Mouse (Mus musculus) lung, postnatal 36 days (tissue): Measurements from ENCODE around the gene Tekt2.

Experiments used
- DNase-seq: peaks from one replicate; pipeline ENCODE4 v3.0.0; 2022; ENCODE audit warnings: mixed read lengths

Gene Tekt2

DNA sequence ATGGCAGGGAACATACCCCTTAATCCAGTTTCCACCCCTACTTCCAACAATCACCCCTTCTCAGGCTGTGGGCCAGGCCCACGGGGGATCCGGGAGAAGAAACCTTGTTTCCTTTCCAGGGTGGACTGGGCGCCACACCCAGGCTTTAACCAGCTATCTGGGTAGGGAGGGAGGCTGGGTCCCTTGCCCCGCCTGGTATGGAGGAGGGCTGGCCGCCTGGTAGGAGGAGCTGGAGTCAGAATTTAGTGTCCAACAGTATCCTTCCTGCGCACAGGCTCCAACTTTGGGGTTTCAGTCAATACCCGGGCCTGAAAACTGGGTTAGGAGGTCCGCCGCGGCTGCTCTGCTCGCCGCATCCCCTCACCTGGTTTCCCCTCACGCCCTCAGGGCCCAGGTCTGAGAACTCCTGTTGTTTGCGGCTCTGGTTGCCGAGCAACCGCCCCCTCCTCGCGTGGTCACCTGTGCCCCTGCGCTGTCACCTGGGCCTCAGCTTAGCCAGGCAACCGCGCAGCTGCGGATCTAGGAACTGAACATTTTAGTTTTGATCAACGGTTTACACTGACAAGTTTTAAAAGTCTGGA, at the start of gene Tekt2:
TSS of gene Tekt2 (minus strand) at position 408 of the 581 bp plus-strand sequence.
- peak; percentile 32 for DNase-seq

- DNase-seq: peak; percentile 48
These were observed 46.0 kb upstream of the Tekt2 start for GRCm38 (mm10) chr4:126371497-126371896.

GRCm38 (mm10) chr4:126360069-126360468, 34.6 kb upstream of the Tekt2 start:
- DNase-seq: no peak

GRCm38 (mm10) chr4:126343451-126343850, 18.0 kb upstream of the Tekt2 start:
- DNase-seq: no peak

- DNase-seq: no peak
These were observed 14.0 kb upstream of the Tekt2 start for GRCm38 (mm10) chr4:126339461-126339860.

DNA sequence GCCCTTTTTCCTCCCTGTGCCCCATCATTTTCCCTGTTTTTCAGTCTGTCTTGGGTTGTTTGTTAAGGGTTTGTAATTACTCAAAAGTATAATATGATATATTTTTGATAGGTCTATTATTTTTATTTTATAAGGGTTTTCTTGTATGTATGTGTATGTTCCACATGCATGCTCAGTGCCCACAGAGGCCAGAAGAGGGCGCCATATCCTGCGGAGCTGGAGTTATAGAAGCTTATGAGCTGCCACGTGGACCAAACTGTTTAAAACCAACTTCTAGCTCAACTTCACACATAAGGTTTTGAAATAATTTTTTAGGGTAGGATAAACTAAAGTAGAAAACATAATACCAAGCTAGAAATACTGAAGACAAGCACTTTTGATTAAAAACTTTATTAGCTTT, 6.9 kb upstream of the Tekt2 start:
- peak; percentile 26 for DNase-seq

GRCm38 (mm10) chr4:126331751-126332150, 6.3 kb upstream of the Tekt2 start:
- DNase-seq: peak; percentile 54

GRCm38 (mm10) chr4:126330295-126330694, 4.8 kb upstream of the Tekt2 start:
- DNase-seq: no peak

DNA sequence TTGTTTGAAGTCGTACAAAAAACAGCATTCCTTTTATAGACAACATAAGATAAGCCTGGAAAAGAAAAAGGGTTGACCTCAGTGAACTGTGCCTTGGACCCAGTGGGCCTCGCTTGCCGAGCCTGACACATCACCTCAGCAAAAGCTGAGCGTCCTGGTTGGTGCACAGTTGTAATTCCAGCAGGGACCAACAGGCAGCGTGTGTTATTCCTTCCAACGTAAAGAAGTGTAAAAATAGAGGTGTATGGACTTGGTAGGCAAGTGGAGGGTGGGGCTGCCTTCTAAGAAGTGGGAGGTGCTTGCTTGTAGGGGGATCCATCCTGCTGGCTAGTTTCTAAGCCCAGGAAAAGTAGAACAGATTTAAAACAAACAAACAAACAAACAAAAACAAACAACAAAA, 548 bp upstream of the Tekt2 start:
- no peak for DNase-seq

- DNase-seq: no peak
These were observed 627 bp downstream of the Tekt2 start for GRCm38 (mm10) chr4:126324861-126325260.

DNA sequence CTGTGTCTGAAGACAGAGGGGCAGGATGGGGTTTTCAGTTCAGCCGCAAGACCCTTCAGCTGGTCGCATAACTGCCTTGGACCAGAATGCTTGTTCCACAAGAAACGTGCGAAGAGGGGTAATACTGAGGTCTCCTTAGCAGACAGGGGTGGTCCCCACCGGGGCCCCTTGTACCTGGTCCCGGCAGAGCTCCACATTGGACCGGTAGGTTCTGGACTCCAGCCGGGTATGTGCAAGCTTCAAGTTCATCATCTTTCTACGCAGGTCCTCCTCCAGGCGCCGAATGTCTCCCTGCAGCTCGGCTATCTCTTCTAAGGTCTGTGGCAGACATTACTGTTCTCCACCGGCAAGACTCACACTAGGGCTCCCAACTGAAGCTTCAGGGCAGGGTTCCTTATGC, 2.8 kb downstream of the Tekt2 start:
- DNase-seq: no peak

GRCm38 (mm10) chr4:126321854-126322511, 3.5 kb downstream of the Tekt2 start:
- no peak for DNase-seq

- peak; percentile 97 for DNase-seq
These were observed 4.2 kb downstream of the Tekt2 start, which contains the start of gene Adprhl2 for GRCm38 (mm10) chr4:126321111-126321853. Adprhl2 (minus strand) TSS chr4:126321703.

- DNase-seq: no peak
These were observed 5.7 kb downstream of the Tekt2 start for GRCm38 (mm10) chr4:126319806-126320205.

- DNase-seq: no peak
These were observed 8.9 kb downstream of the Tekt2 start for GRCm38 (mm10) chr4:126316443-126317040.

DNA sequence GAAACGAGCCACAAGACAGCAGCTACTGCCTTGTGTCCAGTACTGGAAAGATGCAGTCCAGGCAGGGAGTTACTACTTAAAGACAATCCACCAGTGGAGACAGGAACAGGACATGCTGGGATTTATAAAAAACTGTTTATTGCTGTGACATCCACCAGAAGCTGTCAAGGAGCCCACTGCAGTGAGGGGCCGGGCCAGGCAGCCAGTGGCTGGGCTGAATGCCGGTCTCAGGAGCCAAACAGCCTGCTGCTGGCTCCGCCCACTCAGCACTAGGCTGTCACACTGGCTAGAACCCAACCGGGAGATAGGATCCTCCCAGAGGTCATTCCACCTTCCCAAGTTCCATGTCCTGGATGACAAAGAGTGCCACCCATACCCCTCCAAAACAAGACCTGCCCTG, 9.6 kb downstream of the Tekt2 start:
- DNase-seq: peak; percentile 62

DNA sequence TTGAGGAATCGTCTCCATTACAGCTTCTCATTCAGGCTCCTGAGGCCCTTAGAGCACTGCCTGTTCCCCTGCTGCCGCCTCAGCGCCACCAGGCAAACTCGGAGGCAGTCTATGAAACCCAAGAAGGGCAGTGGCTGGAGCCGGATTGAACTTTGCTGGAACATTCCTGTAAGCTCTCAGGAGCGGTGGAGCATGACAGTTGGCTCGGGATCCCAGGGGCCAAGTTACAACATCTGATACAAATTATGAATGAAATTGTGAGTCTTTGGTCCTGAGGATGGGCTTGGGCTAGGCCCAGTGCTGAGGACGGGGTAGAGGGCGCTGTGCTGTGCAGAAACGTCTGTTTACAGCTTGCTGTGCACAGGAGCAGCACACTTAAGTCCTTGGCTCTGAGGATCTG, 11.1 kb downstream of the Tekt2 start:
- no peak for DNase-seq

DNA sequence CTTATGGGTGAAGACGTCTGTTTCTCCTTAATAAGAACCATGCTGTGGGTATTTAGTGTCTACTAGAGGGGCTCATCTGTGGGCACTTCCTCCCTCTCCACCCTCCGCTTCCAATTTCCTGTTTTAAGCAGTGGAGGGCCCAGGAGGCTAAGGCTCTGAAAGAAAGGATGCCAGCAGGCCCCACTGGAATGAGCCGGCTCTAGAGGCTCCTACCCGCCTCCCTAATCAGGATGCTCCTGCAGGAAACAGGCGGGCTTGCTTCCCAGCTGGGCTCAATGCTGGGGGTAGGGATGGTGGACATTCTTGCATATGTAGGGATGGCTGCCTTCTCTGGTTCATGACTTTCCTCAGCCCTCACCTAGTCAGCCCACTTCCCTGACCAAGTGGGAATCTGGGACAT, 12.3 kb downstream of the Tekt2 start:
- no peak for DNase-seq

DNA sequence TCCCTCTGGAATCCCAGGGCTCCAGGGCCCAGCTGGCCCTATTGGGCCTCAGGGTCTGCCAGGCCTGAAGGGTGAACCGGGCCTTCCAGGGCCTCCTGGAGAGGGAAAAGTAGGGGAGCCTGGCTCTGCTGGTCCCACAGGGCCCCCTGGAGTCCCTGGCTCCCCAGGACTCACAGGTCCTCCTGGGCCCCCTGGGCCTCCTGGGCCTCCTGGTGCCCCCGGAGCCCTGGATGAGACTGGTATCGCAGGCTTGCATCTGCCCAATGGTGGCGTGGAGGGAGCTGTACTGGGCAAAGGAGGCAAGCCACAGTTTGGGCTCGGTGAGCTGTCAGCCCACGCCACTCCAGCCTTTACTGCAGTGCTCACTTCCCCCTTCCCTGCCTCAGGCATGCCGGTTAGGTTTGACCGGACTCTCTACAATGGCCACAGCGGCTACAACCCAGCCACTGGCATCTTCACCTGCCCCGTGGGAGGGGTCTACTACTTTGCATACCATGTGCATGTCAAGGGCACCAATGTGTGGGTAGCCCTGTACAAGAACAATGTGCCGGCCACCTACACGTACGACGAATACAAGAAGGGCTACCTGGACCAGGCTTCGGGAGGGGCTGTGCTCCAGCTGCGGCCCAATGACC, 13.8 kb downstream of the Tekt2 start:
- no peak for DNase-seq

DNA sequence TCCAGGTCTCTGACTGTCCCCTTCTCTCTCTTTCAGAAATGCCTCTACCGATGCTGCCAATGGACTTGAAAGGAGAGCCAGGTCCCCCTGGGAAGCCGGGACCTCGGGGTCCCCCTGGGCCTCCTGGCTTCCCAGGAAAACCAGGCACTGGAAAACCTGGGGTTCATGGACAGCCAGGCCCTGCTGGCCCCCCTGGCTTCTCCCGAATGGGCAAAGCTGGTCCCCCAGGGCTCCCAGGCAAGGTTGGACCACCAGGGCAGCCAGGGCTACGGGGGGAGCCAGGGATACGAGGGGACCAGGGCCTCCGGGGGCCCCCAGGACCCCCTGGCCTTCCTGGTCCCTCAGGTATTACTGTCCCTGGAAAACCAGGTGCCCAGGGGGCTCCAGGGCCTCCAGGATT, 15.1 kb downstream of the Tekt2 start:
- DNase-seq: no peak

GRCm38 (mm10) chr4:126309922-126310309, 15.6 kb downstream of the Tekt2 start:
- peak; percentile 96 for DNase-seq

DNA sequence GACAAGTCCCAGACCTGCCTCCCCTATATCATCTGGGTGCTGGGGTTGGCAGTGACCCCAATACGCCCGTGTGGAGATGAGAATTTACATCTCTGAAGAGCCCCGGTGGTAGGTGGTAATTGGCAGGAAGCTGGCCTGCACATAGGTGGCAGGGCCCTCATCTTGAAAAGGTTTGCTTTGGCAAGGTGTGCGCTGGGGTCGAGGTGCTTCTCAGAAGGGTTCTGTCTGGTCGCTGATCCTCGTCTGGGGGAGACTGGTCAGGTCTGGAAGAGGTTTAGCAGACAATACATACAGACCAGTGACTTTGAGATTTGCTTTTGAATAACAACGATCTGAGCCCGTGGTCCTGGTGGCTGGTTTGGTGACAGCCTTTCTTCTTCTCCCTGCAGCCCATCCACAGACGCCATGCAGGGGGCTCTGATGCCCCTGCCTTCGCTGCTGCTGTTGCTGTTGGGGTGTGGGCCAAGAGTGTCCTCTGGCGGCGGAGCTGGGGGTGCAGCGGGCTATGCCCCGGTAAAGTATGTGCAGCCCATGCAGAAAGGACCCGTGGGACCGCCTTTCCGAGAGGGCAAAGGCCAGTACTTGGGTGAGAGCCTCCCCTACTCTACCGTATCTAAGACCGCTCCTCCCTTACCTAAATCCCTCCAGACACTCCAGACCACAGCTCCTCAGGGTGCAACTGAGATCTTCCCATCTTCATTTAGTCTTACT, 16.1 kb downstream of the Tekt2 start:
- no peak for DNase-seq

DNA sequence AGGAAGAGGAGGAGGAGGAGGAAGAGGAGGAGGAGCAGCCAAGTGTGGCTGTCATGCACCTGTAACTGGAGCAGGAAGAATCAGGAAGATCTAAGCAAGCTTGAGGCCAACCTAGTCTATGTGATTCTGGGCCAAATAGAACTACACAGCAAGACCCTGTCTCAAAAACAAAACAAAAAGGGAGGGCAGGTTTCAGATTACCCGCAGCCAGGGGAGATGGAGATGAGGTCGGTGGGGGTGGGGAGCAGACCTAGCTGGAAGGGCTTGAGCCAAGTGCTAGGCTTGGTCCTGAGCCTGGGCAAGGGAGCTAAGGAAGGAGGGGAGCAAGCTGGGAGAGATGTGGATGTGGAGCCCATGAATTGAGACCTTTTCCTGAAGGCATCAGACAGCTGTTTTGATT, 18.7 kb downstream of the Tekt2 start:
- no peak for DNase-seq
